In genomic region chr5:72183929-72184328, GRCm38 (mm10) we compare ENCODE assay signal across 8 mouse cellular contexts. TPM values are rescaled to one million over a fixed set of nuclear protein-coding genes. Genes with fewer than 3 reads are reported as not detected.
A peak's percentile ranks its signal among the peaks of the same experiment; 100 is the strongest.
DNase-seq lines count a peak whose midpoint lies in the region; ATAC-seq lines count a peak whose summit lies in the region.
"Had no signal": no experiment of that assay in that cellular context is flagged by ENCODE, and none has a peak within 500 bp of the region (broad histone marks: within the 10 kb centered on the region; RNA-seq: fewer than 3 reads in every experiment).

No protein-coding gene starts in this region.

- H3K4me1 ChIP-seq in intestine, embryonic 15.5 days (replicated peaks), result no peaks in the 10 kb centered on the region
- H3K4me1 ChIP-seq in megakaryocyte, embryonic 14.5 days, result peaks cover 55% of the 10 kb centered on the region
- H3K4me1 ChIP-seq in forebrain, embryonic 14.5 days (ENCODE audit: control insufficient read depth, insufficient read depth, low read length), result no peaks in the 10 kb centered on the region

- H3K4me3 ChIP-seq in intestine, embryonic 15.5 days (replicated peaks), result no peak overlapping the region
- peak overlapping the region; percentile 81 for H3K4me3 ChIP-seq in megakaryocyte, embryonic 14.5 days (replicated peaks)
- no peak overlapping the region for H3K4me3 ChIP-seq in forebrain, embryonic 14.5 days (ENCODE audit: low read depth, low read length)

- 82% methylated on average over 6 of the region's 6 CpGs for WGBS in intestine, embryonic 15.5 days
- 86% methylated on average over 6 of the region's 6 CpGs for WGBS in forebrain, embryonic 14.5 days

- no peaks in the 10 kb centered on the region for H3K27me3 ChIP-seq in intestine, embryonic 15.5 days (replicated peaks)
- H3K27me3 ChIP-seq in megakaryocyte, embryonic 14.5 days (replicated peaks), result no peaks in the 10 kb centered on the region
- H3K27me3 ChIP-seq in forebrain, embryonic 14.5 days (replicated peaks; ENCODE audit: control insufficient read depth, insufficient read depth, low read length), result no peaks in the 10 kb centered on the region

- no peak overlapping the region for H3K9ac ChIP-seq in intestine, embryonic 15.5 days
- H3K9ac ChIP-seq in forebrain, embryonic 14.5 days (ENCODE audit: low read length), result no peak overlapping the region

- H3K4me2 ChIP-seq in intestine, embryonic 15.5 days (replicated peaks), result no peak overlapping the region
- H3K4me2 ChIP-seq in forebrain, embryonic 14.5 days (ENCODE audit: low read length), result no peak overlapping the region

- ATAC-seq in intestine, embryonic 15.5 days, result peak; percentile 39; the same call in 1 of the 2 replicates
- no peak for ATAC-seq in forebrain, embryonic 14.5 days

- H3K36me3 ChIP-seq in intestine, embryonic 15.5 days, result no peaks in the 10 kb centered on the region
- H3K36me3 ChIP-seq in megakaryocyte, embryonic 14.5 days (replicated peaks; ENCODE audit: low read length), result no peaks in the 10 kb centered on the region
- no peaks in the 10 kb centered on the region for H3K36me3 ChIP-seq in forebrain, embryonic 14.5 days (ENCODE audit: control insufficient read depth, insufficient read depth, low read length)

- no peak overlapping the region for H3K27ac ChIP-seq in intestine, embryonic 15.5 days
- H3K27ac ChIP-seq in forebrain, embryonic 14.5 days (ENCODE audit: low read depth, low read length), result no peak overlapping the region
- H3K27ac ChIP-seq: kidney, postnatal 0 days had no signal

- peak; percentile 70 for DNase-seq in 416B (ENCODE audit: low read depth)
- DNase-seq in CD4-positive, CD25-positive, alpha-beta regulatory T cell, adult 2 months (ENCODE audit: low read depth, low spot score), result peak; percentile 56
- no peak for DNase-seq in left cerebral cortex, adult 8-10 months (ENCODE audit: low spot score in 2 of 2)
- DNase-seq in cerebellum, postnatal 4 days (ENCODE audit: low spot score in 2 of 2), result no peak
- no peak for DNase-seq in forebrain, embryonic 14.5 days (ENCODE audit: low spot score)

- H3K9me3 ChIP-seq in intestine, embryonic 15.5 days, result no peaks in the 10 kb centered on the region
- H3K9me3 ChIP-seq in megakaryocyte, embryonic 14.5 days, result no peaks in the 10 kb centered on the region
- H3K9me3 ChIP-seq in forebrain, embryonic 14.5 days (replicated peaks; ENCODE audit: control insufficient read depth, low read length), result no peaks in the 10 kb centered on the region

RNA-seq across cellular contexts. Expression of gene Commd8, which starts 15.9 kb away (rescaled TPM):
- polyA plus RNA-seq in intestine, embryonic 15.5 days (2015; fragmentation: Nextera tagmentation; extraction: Ambion mirVana), result 120 and 148 TPM in 2 replicates
- polyA plus RNA-seq in megakaryocyte, embryonic 14.5 days (2012; ENCODE audit: insufficient read depth, low replicate concordance), result 5.4 TPM in 1 of 2 replicates, not detected in the other
- 10 to 100 TPM; 86.4 to 93.9 (median 92.0) TPM for total RNA-seq in left cerebral cortex, adult 8-10 months (2022)
- polyA plus RNA-seq in forebrain, embryonic 14.5 days (2014; fragmentation: Nextera tagmentation; extraction: Ambion mirVana), result 161 and 178 TPM in 2 replicates

Comparison
In these comparisons a context has a peak if more than half of its experiments do, and no peak if none do; other contexts are left out.
1. DNase-seq: peak in 416B (single experiment) and CD4-positive, CD25-positive, alpha-beta regulatory T cell, adult 2 months (single experiment); none in left cerebral cortex, adult 8-10 months (0 of 2), cerebellum, postnatal 4 days (0 of 2) and forebrain, embryonic 14.5 days (single experiment).
2. RNA of gene Commd8, which starts 15.9 kb away (polyA plus RNA-seq): 161 to 178 TPM in forebrain, embryonic 14.5 days and 120 to 148 TPM in intestine, embryonic 15.5 days; 5.4 TPM in megakaryocyte, embryonic 14.5 days; every median in the first group is over 10 times any median in the second.